Mouse (Mus musculus): Measurements from ENCODE around the gene Tdrd9. TPM values are rescaled to one million over a fixed set of nuclear protein-coding genes. Genes with fewer than 3 reads are reported as not detected.
"Not testable (repeated sequence)": the region's sequence is repeated elsewhere in the genome, so short reads cannot be mapped to it uniquely, and the experiment has no call there.

Tdrd9 gene
- polyA plus RNA-seq, 1 experiment from 2014 or later = 0.97 TPM

GRCm38 (mm10) chr12:112033409-112033975, 62.1 kb downstream of the Tdrd9 start:
- Histone ChIP-seq H3K9me3 (no peaks in the 10 kb centered on the region), H3K9ac (replicated peaks) (no peak overlapping the region), H3K4me2 (no peak overlapping the region), H3K36me3 (no peaks in the 10 kb centered on the region), H3K27me3 (no peaks in the 10 kb centered on the region), H3K4me1 (replicated peaks) (no peaks in the 10 kb centered on the region), H3K27ac (no peak overlapping the region), H3K4me3 (replicated peaks) (no peak overlapping the region)
- WGBS = 77% methylated on average over 10 of the region's 10 CpGs
- ATAC-seq (ENCODE audit: insufficient number of reproducible peaks, insufficient read depth, low FRiP score, low TSS enrichment, low read depth) = no peak

GRCm38 (mm10) chr12:112035341-112036100, 64.2 kb downstream of the Tdrd9 start:
- H3K9me3 ChIP-seq; H3K9ac ChIP-seq (replicated peaks); H3K27me3 ChIP-seq; H3K36me3 ChIP-seq; H3K27ac ChIP-seq; H3K4me1 ChIP-seq (replicated peaks); H3K4me3 ChIP-seq (replicated peaks); ATAC-seq (ENCODE audit: insufficient number of reproducible peaks, insufficient read depth, low FRiP score, low TSS enrichment, low read depth); H3K4me2 ChIP-seq: not testable (repeated sequence)
- 86% methylated on average over 6 of the region's 6 CpGs for WGBS

GRCm38 (mm10) chr12:112038441-112038840, 67.1 kb downstream of the Tdrd9 start:
- Histone ChIP-seq H3K27me3 (no peaks in the 10 kb centered on the region), H3K4me3 (replicated peaks) (no peak overlapping the region), H3K9me3 (no peaks in the 10 kb centered on the region), H3K36me3 (no peaks in the 10 kb centered on the region), H3K27ac (no peak overlapping the region), H3K4me2 (no peak overlapping the region), H3K4me1 (replicated peaks) (no peaks in the 10 kb centered on the region), H3K9ac (replicated peaks) (no peak overlapping the region)
- no peak for ATAC-seq (ENCODE audit: insufficient number of reproducible peaks, insufficient read depth, low FRiP score, low TSS enrichment, low read depth)
- WGBS = 92% methylated on average over 10 of the region's 10 CpGs

- Histone ChIP-seq H3K9me3 (no peaks in the 10 kb centered on the region), H3K36me3 (no peaks in the 10 kb centered on the region), H3K27me3 (no peaks in the 10 kb centered on the region), H3K4me3 (replicated peaks) (no peak overlapping the region), H3K4me2 (no peak overlapping the region), H3K9ac (replicated peaks) (no peak overlapping the region), H3K27ac (no peak overlapping the region), H3K4me1 (replicated peaks) (no peaks in the 10 kb centered on the region)
- ATAC-seq (ENCODE audit: insufficient number of reproducible peaks, insufficient read depth, low FRiP score, low TSS enrichment, low read depth) = no peak
- WGBS = 92% methylated on average over 10 of the region's 10 CpGs
These were observed 67.8 kb downstream of the Tdrd9 start for GRCm38 (mm10) chr12:112039169-112039568.

- Histone ChIP-seq H3K9me3 (no peaks in the 10 kb centered on the region), H3K9ac (replicated peaks) (no peak overlapping the region), H3K4me1 (replicated peaks) (no peaks in the 10 kb centered on the region), H3K27ac (no peak overlapping the region), H3K4me3 (replicated peaks) (no peak overlapping the region), H3K36me3 (no peaks in the 10 kb centered on the region), H3K27me3 (no peaks in the 10 kb centered on the region), H3K4me2 (no peak overlapping the region)
- ATAC-seq (ENCODE audit: insufficient number of reproducible peaks, insufficient read depth, low FRiP score, low TSS enrichment, low read depth) = no peak
- WGBS = 90% methylated on average over 14 of the region's 14 CpGs
These were observed 71.3 kb downstream of the Tdrd9 start for GRCm38 (mm10) chr12:112042681-112043080.

GRCm38 (mm10) chr12:112077651-112078050, 106.3 kb downstream of the Tdrd9 start:
- WGBS = 5% methylated on average over 6 of the region's 6 CpGs
- H3K36me3 ChIP-seq = no peaks in the 10 kb centered on the region
- no peaks in the 10 kb centered on the region for H3K4me1 ChIP-seq (replicated peaks)
- no peaks in the 10 kb centered on the region for H3K9me3 ChIP-seq
- no peak overlapping the region for H3K27ac ChIP-seq
- H3K27me3 ChIP-seq = peaks cover 2% of the 10 kb centered on the region; the same call in 1 of the 2 replicates
- H3K9ac ChIP-seq (replicated peaks) = no peak overlapping the region
- no peak overlapping the region for H3K4me3 ChIP-seq (replicated peaks)
- ATAC-seq (ENCODE audit: insufficient number of reproducible peaks, insufficient read depth, low FRiP score, low TSS enrichment, low read depth) = no peak
- no peak overlapping the region for H3K4me2 ChIP-seq

- 72% methylated on average over 8 of the region's 8 CpGs for whole genome bisulfite sequencing
- H3K9ac ChIP-seq (replicated peaks) = no peak overlapping the region
- no peak for ATAC-seq (ENCODE audit: insufficient number of reproducible peaks, insufficient read depth, low FRiP score, low TSS enrichment, low read depth)
- no peak overlapping the region for H3K4me2 ChIP-seq
- peaks cover 2% of the 10 kb centered on the region; the same call in 1 of the 2 replicates for H3K27me3 ChIP-seq
- no peaks in the 10 kb centered on the region for H3K9me3 ChIP-seq
- H3K4me1 ChIP-seq (replicated peaks) = no peaks in the 10 kb centered on the region
- H3K36me3 ChIP-seq = no peaks in the 10 kb centered on the region
- H3K4me3 ChIP-seq (replicated peaks) = no peak overlapping the region
- H3K27ac ChIP-seq = no peak overlapping the region
These were observed 108.6 kb downstream of the Tdrd9 start for GRCm38 (mm10) chr12:112079911-112080310.

- no peaks in the 10 kb centered on the region for H3K36me3 ChIP-seq
- 88% methylated on average over 4 of the region's 4 CpGs for whole genome bisulfite sequencing
These were observed 109.6 kb downstream of the Tdrd9 start for GRCm38 (mm10) chr12:112080911-112081310.

GRCm38 (mm10) chr12:112082241-112082640, 110.9 kb downstream of the Tdrd9 start:
- H3K27ac ChIP-seq = no peak overlapping the region

More at GRCm38 (mm10) chr12:112080911-112081310, 109.6 kb downstream of the Tdrd9 start:
- ATAC-seq (ENCODE audit: insufficient number of reproducible peaks, insufficient read depth, low FRiP score, low TSS enrichment, low read depth) = no peak
- Histone ChIP-seq H3K4me1 (replicated peaks) (no peaks in the 10 kb centered on the region), H3K27ac (no peak overlapping the region), H3K9ac (replicated peaks) (no peak overlapping the region), H3K4me2 (no peak overlapping the region), H3K9me3 (no peaks in the 10 kb centered on the region), H3K27me3 (peaks cover 2% of the 10 kb centered on the region; the same call in 1 of the 2 replicates), H3K4me3 (replicated peaks) (no peak overlapping the region)

GRCm38 (mm10) chr12:112086250-112086649, 114.9 kb downstream of the Tdrd9 start:
- no peaks in the 10 kb centered on the region for H3K9me3 ChIP-seq
- H3K4me1 ChIP-seq (replicated peaks) = peaks cover 15% of the 10 kb centered on the region; the same call in 1 of the 2 replicates
- no peak overlapping the region for H3K4me2 ChIP-seq
- peaks cover under 1% of the 10 kb centered on the region for H3K27me3 ChIP-seq
- 82% methylated on average over 3 of the region's 3 CpGs for WGBS
- no peak overlapping the region for H3K27ac ChIP-seq
- no peak overlapping the region for H3K9ac ChIP-seq (replicated peaks)
- no peak overlapping the region for H3K4me3 ChIP-seq (replicated peaks)
- ATAC-seq (ENCODE audit: insufficient number of reproducible peaks, insufficient read depth, low FRiP score, low TSS enrichment, low read depth) = no peak
- H3K36me3 ChIP-seq = no peaks in the 10 kb centered on the region

More at GRCm38 (mm10) chr12:112082241-112082640, 110.9 kb downstream of the Tdrd9 start:
- Histone ChIP-seq H3K4me3 (replicated peaks) (no peak overlapping the region), H3K4me1 (replicated peaks) (peaks cover 8% of the 10 kb centered on the region; the same call in 1 of the 2 replicates), H3K9me3 (no peaks in the 10 kb centered on the region), H3K9ac (replicated peaks) (no peak overlapping the region), H3K36me3 (no peaks in the 10 kb centered on the region), H3K4me2 (no peak overlapping the region), H3K27me3 (peaks cover 2% of the 10 kb centered on the region; the same call in 1 of the 2 replicates)
- WGBS = 50% methylated on average over 1 of the region's 1 CpGs
- no peak for ATAC-seq (ENCODE audit: insufficient number of reproducible peaks, insufficient read depth, low FRiP score, low TSS enrichment, low read depth)

GRCm38 (mm10) chr12:112086726-112087125, 115.4 kb downstream of the Tdrd9 start:
- Histone ChIP-seq H3K4me3 (replicated peaks) (no peak overlapping the region), H3K9ac (replicated peaks) (no peak overlapping the region), H3K27ac (no peak overlapping the region; the same call in 1 of the 2 replicates), H3K27me3 (peaks cover 6% of the 10 kb centered on the region), H3K4me2 (no peak overlapping the region), H3K36me3 (no peaks in the 10 kb centered on the region), H3K4me1 (replicated peaks) (peaks cover 15% of the 10 kb centered on the region; the same call in 1 of the 2 replicates), H3K9me3 (no peaks in the 10 kb centered on the region)
- WGBS = 65% methylated on average over 6 of the region's 6 CpGs
- 0 out of 2 replicates have a peak, but pooled peaks have one; percentile 26 for ATAC-seq (ENCODE audit: insufficient number of reproducible peaks, insufficient read depth, low FRiP score, low TSS enrichment, low read depth)
